Mouse (Mus musculus) embryonic facial prominence, embryonic 10.5 days (tissue): ENCODE measurements around the gene Tjp2. TPM values are rescaled to one million over a fixed set of nuclear protein-coding genes. Genes with fewer than 3 reads are reported as not detected.

Experiments
- DNase-seq: peaks from one replicate; pipeline ENCODE4 v3.0.0-alpha.2; 2017; ENCODE audit warnings: low spot score
- H3K27ac ChIP-seq: fragments of 300-500 bp; sonication (generic); replicated peaks from 2 replicates; pipeline ENCODE4 v1.5.1; 2016; ENCODE audit warnings: mild to moderate bottlenecking
- H3K27me3 ChIP-seq: fragments of 300-500 bp; sonication (generic); replicated peaks from 2 replicates; pipeline ENCODE4 v1.6.1; 2016; ENCODE audit warnings: low read depth, mild to moderate bottlenecking; ENCODE audit not compliant: poor library complexity, severe bottlenecking
- H3K36me3 ChIP-seq: fragments of 300-500 bp; sonication (generic); replicated peaks from 2 replicates; pipeline ENCODE4 v1.6.1; 2016; ENCODE audit warnings: mild to moderate bottlenecking, moderate library complexity
- H3K4me1 ChIP-seq: fragments of 300-500 bp; sonication (generic); 2 replicates; pipeline ENCODE4 v1.6.1; 2016
- H3K4me3 ChIP-seq: fragments of 300-500 bp; sonication (generic); 2 replicates; pipeline ENCODE4 v1.5.1; 2016; ENCODE audit warnings: mild to moderate bottlenecking, moderate library complexity
- H3K9me3 ChIP-seq: fragments of 300-500 bp; sonication (generic); 2 replicates; pipeline ENCODE4 v1.6.1; 2016; ENCODE audit warnings: mild to moderate bottlenecking
- WGBS: fragments of 180-500 bp; shearing (Covaris S2); methylation state at CpG from one replicate; pipeline ENCODE4 v1.1.7; 2016; 5-methylcytosine and 5-hydroxymethylcytosine counted together
- polyA plus RNA-seq: library from polyadenylated mRNA; unstranded; fragments of >200 nt; fragmentation: Nextera tagmentation; extraction: Ambion mirVana; gene quantifications from 2 replicates; pipeline ENCODE4 v1.2.1, GENCODE M21; 2016

Gene Tjp2
- polyA plus RNA-seq, 1 experiment from 2014 or later, result 35.1 TPM

DNA sequence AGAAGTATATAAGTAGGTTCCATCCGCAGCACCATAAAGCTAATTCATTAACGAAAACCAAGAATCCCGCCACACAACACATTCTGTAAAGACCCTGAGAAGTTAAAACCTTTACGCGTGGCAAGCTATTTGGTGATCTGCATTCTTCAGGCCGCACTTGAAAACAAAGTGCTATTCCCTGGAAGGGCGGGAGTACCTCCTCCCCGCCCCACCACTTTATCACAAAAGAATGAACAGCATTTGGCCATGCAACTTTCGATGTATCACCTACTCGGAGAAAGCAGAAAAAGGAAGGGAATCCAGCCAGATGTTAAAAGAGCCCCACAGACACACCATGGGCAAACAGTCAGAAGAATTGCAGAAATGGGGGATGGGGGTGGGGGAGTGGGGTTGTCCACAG, 56.3 kb downstream of the Tjp2 start:
- DNase-seq, result no peak
- WGBS, result 80% methylated on average over 10 of the region's 10 CpGs
- no peaks in the 10 kb centered on the region for H3K27me3 ChIP-seq
- no peak overlapping the region for H3K4me3 ChIP-seq
- no peaks in the 10 kb centered on the region for H3K9me3 ChIP-seq
- H3K4me1 ChIP-seq, result peaks cover 50% of the 10 kb centered on the region
- no peak overlapping the region for H3K27ac ChIP-seq
- H3K36me3 ChIP-seq, result no peaks in the 10 kb centered on the region

DNA sequence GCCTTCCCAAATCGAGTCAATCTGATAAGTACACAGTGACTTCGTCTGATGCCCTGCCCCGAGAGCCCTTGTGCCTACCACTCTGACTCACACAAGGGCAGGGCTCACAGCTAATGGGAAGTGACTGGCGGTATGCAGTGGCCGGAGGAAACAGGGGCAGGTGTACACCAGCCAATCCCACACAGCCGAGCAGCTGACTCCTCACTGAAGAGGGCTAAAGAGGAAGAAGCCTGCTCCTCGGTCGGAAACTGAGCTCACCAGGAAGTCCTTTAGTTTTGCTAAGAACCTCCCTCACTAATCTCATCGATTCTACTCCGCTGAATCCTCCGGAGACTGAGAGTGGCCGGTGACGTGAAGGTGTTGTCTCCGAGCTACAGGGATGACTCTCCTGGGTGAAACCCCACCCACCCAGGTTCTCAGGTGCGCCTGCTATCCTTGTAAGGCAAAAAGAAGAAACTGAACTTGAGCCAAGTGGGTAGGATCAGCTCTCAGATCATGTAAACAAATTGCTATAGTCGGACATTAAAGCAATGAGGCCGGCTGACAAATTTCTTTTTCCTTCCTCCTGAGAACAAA, 58.2 kb downstream of the Tjp2 start:
- H3K4me3 ChIP-seq, result peak overlapping the region; percentile 41
- no peaks in the 10 kb centered on the region for H3K9me3 ChIP-seq
- H3K4me1 ChIP-seq, result peaks cover 35% of the 10 kb centered on the region
- WGBS, result 11% methylated on average over 17 of the region's 17 CpGs
- no peaks in the 10 kb centered on the region for H3K36me3 ChIP-seq
- peak; percentile 66 for DNase-seq
- H3K27ac ChIP-seq, result no peak overlapping the region; the same call in 1 of the 2 replicates
- no peaks in the 10 kb centered on the region for H3K27me3 ChIP-seq

DNA sequence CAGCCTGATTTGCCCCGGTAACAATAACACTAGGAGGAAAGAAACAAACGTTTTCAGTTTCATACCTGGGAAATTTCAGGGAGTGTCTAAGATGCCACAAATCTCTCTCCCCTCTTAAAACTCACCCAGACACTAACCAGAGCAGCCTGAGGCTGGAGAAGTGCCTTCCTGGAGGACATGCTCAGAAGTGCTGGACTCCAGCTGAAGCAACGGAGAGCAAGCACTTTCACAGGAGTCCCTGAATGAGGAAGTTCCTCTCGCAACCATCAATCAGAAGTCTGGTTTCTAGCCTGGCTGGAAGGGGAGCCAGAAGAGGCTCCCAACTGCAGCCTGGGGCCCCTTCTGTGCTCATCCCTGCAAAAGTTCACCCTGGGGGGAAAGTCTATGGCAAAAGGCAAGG, 60.9 kb downstream of the Tjp2 start:
- H3K4me3 ChIP-seq, result no peak overlapping the region
- H3K36me3 ChIP-seq, result no peaks in the 10 kb centered on the region
- WGBS, result 38% methylated on average over 4 of the region's 4 CpGs
- DNase-seq, result no peak
- H3K4me1 ChIP-seq, result peaks cover 51% of the 10 kb centered on the region
- H3K27ac ChIP-seq, result peak overlapping the region; percentile 5
- no peaks in the 10 kb centered on the region for H3K27me3 ChIP-seq
- no peaks in the 10 kb centered on the region for H3K9me3 ChIP-seq

DNA sequence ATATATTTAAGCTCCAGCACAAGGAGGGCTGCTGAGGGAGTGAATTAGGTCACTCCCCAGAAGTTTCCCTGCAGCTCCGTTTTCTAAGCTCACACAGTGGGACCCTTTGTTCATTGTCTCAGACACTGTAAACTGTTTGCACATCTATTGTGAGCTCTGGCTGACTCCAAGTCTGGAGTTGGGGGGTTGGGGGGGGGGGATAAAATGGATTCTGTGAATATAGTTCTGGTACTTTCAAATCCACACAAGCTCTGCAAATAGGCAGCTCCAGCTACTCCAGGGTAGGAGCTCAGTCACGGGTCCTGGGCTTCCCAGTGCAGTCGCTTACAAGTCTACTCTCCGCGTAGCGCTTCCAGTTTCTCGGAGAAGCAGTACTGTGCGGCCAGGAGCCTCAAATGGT, 64.4 kb downstream of the Tjp2 start:
- 31% methylated on average over 8 of the region's 8 CpGs for WGBS
- H3K27me3 ChIP-seq, result no peaks in the 10 kb centered on the region
- peaks cover 44% of the 10 kb centered on the region for H3K4me1 ChIP-seq
- no peaks in the 10 kb centered on the region for H3K36me3 ChIP-seq
- DNase-seq, result peak; percentile 34
- H3K4me3 ChIP-seq, result no peak overlapping the region
- 0 out of 2 replicates have a peak overlapping the region, but pooled peaks have one; percentile 14 for H3K27ac ChIP-seq
- no peaks in the 10 kb centered on the region for H3K9me3 ChIP-seq

DNA sequence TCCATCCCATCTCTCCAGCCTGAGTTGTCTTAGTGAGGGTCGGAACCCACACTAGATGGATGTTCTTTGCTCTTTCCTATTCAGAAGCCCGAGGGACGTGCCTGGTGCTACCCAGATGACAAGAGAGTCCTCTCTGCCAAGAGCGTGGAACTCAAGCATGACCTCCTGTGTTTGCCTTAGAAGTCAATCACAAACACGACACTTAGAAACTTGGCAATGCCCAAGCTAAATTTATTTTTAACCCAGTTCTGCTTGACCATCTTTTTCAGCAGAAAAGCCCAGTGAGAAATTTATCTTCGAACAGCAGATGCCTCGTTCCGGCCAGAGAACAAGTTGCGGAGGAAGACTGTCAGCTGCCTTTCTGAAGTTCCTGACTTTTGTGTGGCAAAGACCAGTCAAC, 65.1 kb downstream of the Tjp2 start:
- Histone ChIP-seq H3K4me1 (peaks cover 39% of the 10 kb centered on the region), H3K27ac (no peak overlapping the region)
- WGBS, result 70% methylated on average over 9 of the region's 9 CpGs

GRCm38 (mm10) chr19:24159334-24159733, 65.5 kb downstream of the Tjp2 start:
- Histone ChIP-seq H3K27me3 (no peaks in the 10 kb centered on the region), H3K27ac (no peak overlapping the region), H3K36me3 (no peaks in the 10 kb centered on the region), H3K4me1 (peaks cover 37% of the 10 kb centered on the region), H3K4me3 (no peak overlapping the region), H3K9me3 (no peaks in the 10 kb centered on the region)
- DNase-seq, result no peak
- WGBS, result 56% methylated on average over 9 of the region's 9 CpGs

More for the DNA sequence above, 65.1 kb downstream of the Tjp2 start:
- Histone ChIP-seq H3K9me3 (no peaks in the 10 kb centered on the region), H3K4me3 (no peak overlapping the region), H3K27me3 (no peaks in the 10 kb centered on the region), H3K36me3 (no peaks in the 10 kb centered on the region)
- DNase-seq, result no peak

GRCm38 (mm10) chr19:24156067-24156455, 68.8 kb downstream of the Tjp2 start:
- 65% methylated on average over 6 of the region's 6 CpGs for WGBS
- H3K27me3 ChIP-seq, result no peaks in the 10 kb centered on the region
- no peak overlapping the region for H3K4me3 ChIP-seq
- H3K27ac ChIP-seq, result no peak overlapping the region
- no peaks in the 10 kb centered on the region for H3K36me3 ChIP-seq
- H3K9me3 ChIP-seq, result no peaks in the 10 kb centered on the region
- no peak for DNase-seq
- H3K4me1 ChIP-seq, result peaks cover 27% of the 10 kb centered on the region

DNA sequence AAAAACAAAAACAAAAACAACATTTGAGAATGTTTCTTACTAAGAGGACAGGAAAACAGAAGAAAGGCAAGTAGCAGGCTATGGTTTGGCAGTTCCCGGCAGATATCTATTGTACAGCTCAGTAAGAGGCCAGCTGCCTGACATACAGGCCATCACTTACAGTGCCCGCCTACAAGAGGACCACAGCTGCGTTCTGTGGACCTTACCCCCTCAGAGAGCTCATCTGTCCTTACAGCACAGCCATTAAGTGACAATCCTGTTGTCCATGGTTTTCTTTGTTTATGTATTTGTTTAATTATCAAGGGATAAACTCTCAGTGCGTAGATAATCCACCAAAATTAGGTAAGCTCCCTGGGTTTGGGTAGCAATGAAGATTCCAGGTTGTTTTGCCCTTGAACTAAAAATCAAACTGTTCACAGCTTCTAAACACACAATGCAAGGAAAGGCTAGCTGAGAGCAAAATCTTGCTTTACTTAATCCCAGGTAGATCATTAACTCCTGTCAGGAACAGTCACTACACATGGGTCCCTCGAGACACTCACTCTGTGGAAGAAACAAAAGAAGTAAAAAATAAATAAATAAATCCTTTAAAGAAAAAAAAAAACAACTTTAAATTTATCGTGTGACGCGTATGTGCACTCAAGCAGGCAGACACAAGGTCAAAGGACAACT, 69.3 kb downstream of the Tjp2 start:
- peaks cover 24% of the 10 kb centered on the region for H3K4me1 ChIP-seq
- no peak overlapping the region for H3K4me3 ChIP-seq
- no peaks in the 10 kb centered on the region for H3K9me3 ChIP-seq
- H3K27me3 ChIP-seq, result no peaks in the 10 kb centered on the region
- 59% methylated on average over 8 of the region's 8 CpGs for WGBS
- H3K27ac ChIP-seq, result no peak overlapping the region
- H3K36me3 ChIP-seq, result no peaks in the 10 kb centered on the region
- DNase-seq, result no peak

DNA sequence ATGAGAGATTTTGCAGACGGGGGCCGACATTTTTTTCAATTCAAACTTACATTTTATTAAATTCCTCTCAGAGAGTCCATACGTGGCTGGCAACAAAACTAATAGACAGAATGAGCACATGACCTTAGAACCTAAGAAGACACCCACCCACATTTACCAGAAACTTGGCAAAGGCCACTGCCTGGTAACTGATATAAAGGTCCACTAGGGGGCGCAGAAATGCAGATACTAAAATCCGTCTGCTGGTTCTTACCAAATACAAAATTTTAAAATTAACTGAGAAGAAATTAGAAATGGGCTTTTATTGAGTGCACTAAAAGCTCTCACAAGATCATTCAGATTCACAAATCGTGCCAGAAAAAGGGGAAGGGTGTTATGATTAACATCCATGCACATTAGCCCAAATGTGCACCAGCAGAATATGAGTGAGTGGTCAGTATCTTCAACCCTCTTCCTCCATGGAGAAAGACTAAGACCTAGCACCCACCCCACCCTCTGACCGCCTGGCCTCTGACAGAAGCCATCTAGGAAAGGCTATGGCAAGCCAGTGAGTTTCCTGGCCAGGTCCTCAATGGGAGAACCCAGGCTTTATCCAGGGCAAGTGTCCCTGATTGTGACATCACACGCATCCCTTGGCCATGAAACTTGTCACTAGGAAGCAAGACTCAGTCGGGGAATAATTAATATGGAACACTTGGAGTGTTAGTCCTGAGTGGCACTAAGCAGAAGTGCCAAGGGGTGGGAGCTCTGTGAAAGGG, 71.4 kb downstream of the Tjp2 start:
- peaks cover 5% of the 10 kb centered on the region for H3K36me3 ChIP-seq
- peak; percentile 43 for DNase-seq
- H3K9me3 ChIP-seq, result no peaks in the 10 kb centered on the region
- H3K4me1 ChIP-seq, result peaks cover 10% of the 10 kb centered on the region; the same call in 1 of the 2 replicates
- 59% methylated on average over 9 of the region's 9 CpGs for WGBS
- H3K27me3 ChIP-seq, result no peaks in the 10 kb centered on the region
- H3K27ac ChIP-seq, result no peak overlapping the region
- H3K4me3 ChIP-seq, result no peak overlapping the region

DNA sequence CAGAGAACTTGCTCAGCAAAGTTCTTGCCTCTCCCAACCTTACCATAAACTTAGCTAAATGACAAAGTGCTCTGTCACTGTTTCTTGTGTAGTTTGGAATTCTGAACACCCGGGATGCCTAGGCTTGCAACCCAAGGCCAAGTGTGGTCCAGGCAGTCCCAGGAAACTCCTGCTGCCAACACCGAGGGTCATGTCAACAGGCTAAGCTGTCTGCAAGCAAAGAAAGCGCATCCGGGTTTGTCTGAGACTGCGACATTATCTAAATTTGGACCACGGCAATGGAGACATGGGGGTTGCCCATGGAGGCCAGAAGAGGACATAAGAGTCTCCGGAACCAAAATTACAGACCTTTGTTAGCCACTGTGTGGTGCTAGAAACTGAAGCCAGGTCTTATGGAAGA, 80.8 kb downstream of the Tjp2 start:
- Histone ChIP-seq H3K27me3 (no peaks in the 10 kb centered on the region), H3K36me3 (peaks cover 30% of the 10 kb centered on the region), H3K27ac (no peak overlapping the region), H3K9me3 (0 out of 2 replicates have a peak, but pooled peaks cover 5% of the 10 kb centered on the region), H3K4me3 (no peak overlapping the region), H3K4me1 (peaks cover 12% of the 10 kb centered on the region; the same call in 1 of the 2 replicates)
- 91% methylated on average over 7 of the region's 7 CpGs for WGBS
- no peak for DNase-seq

DNA sequence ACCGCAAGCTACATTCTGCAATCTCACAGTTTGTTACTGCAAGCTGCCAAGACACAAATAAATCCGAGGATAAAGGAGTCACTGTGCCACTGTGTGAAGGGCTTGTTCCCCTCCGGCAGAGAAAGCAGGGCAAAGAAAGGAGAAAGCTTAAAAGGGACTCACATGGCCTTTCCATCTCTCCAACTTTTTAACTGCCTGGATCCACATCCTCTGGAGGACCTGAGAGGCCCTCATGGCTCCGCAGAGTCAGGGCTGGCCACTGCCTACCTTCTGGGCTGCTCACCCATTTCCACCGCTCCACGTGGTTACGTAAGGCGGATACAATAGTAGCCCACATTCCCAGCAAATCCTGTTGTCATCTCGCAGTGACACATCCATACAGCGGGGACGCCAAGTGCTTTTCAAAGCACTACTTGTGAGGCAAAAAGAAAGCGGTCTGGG, 82.2 kb downstream of the Tjp2 start:
- Histone ChIP-seq H3K4me3 (no peak overlapping the region), H3K9me3 (0 out of 2 replicates have a peak, but pooled peaks cover 2% of the 10 kb centered on the region), H3K27ac (0 out of 2 replicates have a peak overlapping the region, but pooled peaks have one; percentile 35), H3K36me3 (peaks cover 26% of the 10 kb centered on the region), H3K27me3 (no peaks in the 10 kb centered on the region), H3K4me1 (peaks cover 12% of the 10 kb centered on the region; the same call in 1 of the 2 replicates)
- DNase-seq, result no peak
- 69% methylated on average over 12 of the region's 12 CpGs for WGBS

DNA sequence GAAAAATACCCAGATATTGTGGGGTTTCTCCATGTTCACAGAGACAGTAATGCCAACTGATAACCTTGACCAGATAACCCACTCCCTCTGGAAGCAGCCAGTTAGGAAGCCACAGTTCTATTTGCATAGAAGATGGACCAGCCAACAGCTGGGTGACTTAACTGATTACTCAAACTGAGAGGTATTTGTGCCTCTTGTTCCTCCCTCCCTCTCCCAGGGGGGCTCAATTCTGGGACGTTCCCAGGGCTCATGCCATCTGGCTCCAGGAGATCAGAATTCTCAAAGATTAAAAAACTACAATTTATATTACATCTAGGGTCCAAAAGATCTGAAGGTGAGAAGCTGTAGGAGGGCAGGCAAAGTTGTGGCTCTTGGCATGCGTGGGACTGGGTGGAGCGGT, 84.5 kb downstream of the Tjp2 start:
- no peaks in the 10 kb centered on the region for H3K9me3 ChIP-seq
- WGBS, result 75% methylated on average over 3 of the region's 3 CpGs
- peaks cover 29% of the 10 kb centered on the region for H3K36me3 ChIP-seq
- no peaks in the 10 kb centered on the region for H3K27me3 ChIP-seq
- no peak for DNase-seq
- peaks cover 22% of the 10 kb centered on the region for H3K4me1 ChIP-seq
- H3K4me3 ChIP-seq, result no peak overlapping the region
- no peak overlapping the region for H3K27ac ChIP-seq
